Mouse (Mus musculus): ENCODE results near the gene Slc16a12. TPM values are rescaled to one million over a fixed set of nuclear protein-coding genes. Genes with fewer than 3 reads are reported as not detected.

Gene Slc16a12
- total RNA-seq (2014; rRNA removed; ENCODE audit: low replicate concordance): 10.3 and 10.4 TPM in 2 replicates
- 6.3 and 7.2 TPM in 2 replicates for polyA plus RNA-seq (2015; fragmentation: Nextera tagmentation; extraction: Ambion mirVana)

DNA sequence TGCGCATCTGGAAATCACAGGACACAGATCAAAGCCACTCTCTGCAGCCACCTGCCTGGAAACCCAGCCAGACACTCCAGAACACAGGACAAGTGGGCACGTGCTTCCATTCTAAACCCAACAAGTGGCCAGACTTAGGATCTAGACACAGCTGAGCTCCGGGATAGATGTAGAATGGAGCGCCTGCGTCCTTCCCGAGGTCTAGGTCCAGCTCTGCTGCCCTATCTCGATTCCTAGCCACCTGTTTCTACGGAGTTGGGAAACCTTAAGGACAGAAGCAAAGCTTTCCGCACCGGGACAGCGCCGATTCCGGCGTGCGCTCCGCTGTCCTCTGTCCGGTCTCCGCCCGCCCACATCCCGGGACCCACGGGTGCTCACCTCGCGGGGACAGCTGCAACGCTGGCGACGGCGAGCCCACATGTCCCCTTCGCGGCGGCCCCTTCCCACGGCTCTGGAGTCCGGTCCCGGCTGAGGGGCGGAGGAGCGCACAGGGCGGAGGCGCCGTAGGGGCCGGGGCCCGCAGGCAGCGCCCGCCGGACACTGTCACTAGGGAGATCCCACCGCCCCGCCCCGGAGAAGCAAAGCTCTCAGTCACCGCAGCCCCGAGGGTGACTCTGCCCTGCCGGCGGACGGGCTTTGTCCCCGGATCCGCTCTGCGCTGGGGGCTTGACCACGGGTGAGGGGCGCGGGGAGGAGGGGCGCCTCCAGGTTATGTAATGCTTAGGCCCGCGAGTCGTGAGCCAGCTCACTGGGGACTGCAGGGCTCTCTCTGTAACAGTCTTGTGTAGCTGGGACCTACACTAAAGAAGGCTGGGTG, at the start of gene Slc16a12:
Gene Slc16a12, minus strand, starts transcription at position 602 of the 817 bp plus-strand sequence.
- Histone ChIP-seq H3K27ac (ENCODE audit: low read depth) (peak within 1 kb of the TSS; percentile 67), H3K4me2 (ENCODE audit: low read depth, low read length) (peak within 1 kb of the TSS; percentile 94), H3K9ac (replicated peaks; ENCODE audit: low read depth, low read length) (peak within 1 kb of the TSS; percentile 66), H3K36me3 (replicated peaks; ENCODE audit: control insufficient read depth, insufficient read depth, low read length) (no peaks in the 10 kb centered on the region), H3K9me3 (replicated peaks; ENCODE audit: control insufficient read depth, low read length) (no peaks in the 10 kb centered on the region), H3K4me1 (ENCODE audit: control insufficient read depth, insufficient read depth) (peaks cover 10% of the 10 kb centered on the region; the same call in 1 of the 2 replicates), H3K27me3 (ENCODE audit: control insufficient read depth, insufficient read depth, low read length) (0 out of 2 replicates have a peak, but pooled peaks cover 2% of the 10 kb centered on the region), H3K4me3 (ENCODE audit: low read depth, low read length) (peak within 1 kb of the TSS; percentile 71)
- under 1% methylated on average over 60 of the region's 61 CpGs for WGBS
- TF ChIP-seq CTCF (IDR thresholded peaks at IDR 0.05; ENCODE audit: low read depth): no peak
- TF ChIP-seq EP300 (IDR thresholded peaks at IDR 0.05; ENCODE audit: low read depth): no peak
- DNase-seq (ENCODE audit: low spot score) (peak; percentile 26), ATAC-seq (ENCODE audit: insufficient read depth, low read depth) (peak; percentile 77)

DNA sequence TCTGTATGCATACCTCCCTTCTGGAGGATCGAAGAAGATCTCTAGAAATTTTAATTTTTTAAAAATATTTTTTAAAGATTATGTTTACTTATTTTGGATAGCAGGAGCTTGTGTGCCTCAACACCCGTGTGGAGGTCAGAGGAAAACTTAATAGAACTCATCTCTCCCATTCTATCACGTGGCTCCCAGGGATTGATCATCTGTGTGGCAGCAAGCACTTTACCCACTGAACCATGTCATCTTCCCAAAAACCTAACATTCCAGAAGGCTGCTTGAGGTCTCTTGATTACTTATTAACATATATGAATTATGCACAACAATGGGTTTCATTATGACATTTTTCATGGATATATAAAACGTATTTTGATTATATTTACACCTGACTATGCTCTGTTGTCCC, 49.3 kb upstream of the Slc16a12 start:
- 76% methylated on average over 4 of the region's 4 CpGs for WGBS
- DNase-seq (ENCODE audit: low spot score) (no peak), ATAC-seq (ENCODE audit: insufficient read depth, low read depth) (no peak)
- H3K4me1 ChIP-seq (ENCODE audit: control insufficient read depth, insufficient read depth): no peaks in the 10 kb centered on the region
- H3K27me3 ChIP-seq (ENCODE audit: control insufficient read depth, insufficient read depth, low read length): no peaks in the 10 kb centered on the region
- H3K9me3 ChIP-seq (replicated peaks; ENCODE audit: control insufficient read depth, low read length): no peaks in the 10 kb centered on the region
- no peaks in the 10 kb centered on the region for H3K36me3 ChIP-seq (replicated peaks; ENCODE audit: control insufficient read depth, insufficient read depth, low read length)
- TF ChIP-seq CTCF (IDR thresholded peaks at IDR 0.05; ENCODE audit: low read depth): no peak
- no peak for TF ChIP-seq EP300 (IDR thresholded peaks at IDR 0.05; ENCODE audit: low read depth)
- H3K4me2 ChIP-seq (ENCODE audit: low read depth, low read length): no peak overlapping the region
- no peak overlapping the region for H3K4me3 ChIP-seq (ENCODE audit: low read depth, low read length)
- no peak overlapping the region for H3K9ac ChIP-seq (replicated peaks; ENCODE audit: low read depth, low read length)
- no peak overlapping the region for H3K27ac ChIP-seq (ENCODE audit: low read depth)

DNA sequence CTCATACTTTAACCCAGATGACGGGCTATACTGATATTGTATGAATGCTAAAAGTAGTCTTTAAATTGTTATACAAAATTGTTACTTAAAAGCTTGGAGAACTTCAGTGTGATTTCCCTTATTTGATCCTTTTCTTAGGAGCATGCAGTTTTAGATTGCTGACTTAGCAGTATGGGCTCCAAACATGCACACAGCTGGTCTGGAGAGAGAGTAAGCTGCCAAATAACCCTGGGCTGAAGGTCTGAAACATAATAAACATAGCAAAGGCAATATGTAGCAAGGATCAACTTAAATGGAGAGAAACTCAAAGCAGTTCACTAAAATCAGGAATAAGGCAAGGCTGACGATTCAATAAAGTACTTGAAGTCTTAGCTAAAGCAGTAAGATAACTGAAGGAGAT, 35.4 kb upstream of the Slc16a12 start:
- Histone ChIP-seq H3K27me3 (ENCODE audit: control insufficient read depth, insufficient read depth, low read length) (no peaks in the 10 kb centered on the region), H3K4me3 (ENCODE audit: low read depth, low read length) (no peak overlapping the region), H3K9ac (replicated peaks; ENCODE audit: low read depth, low read length) (no peak overlapping the region), H3K9me3 (replicated peaks; ENCODE audit: control insufficient read depth, low read length) (no peaks in the 10 kb centered on the region), H3K4me2 (ENCODE audit: low read depth, low read length) (no peak overlapping the region), H3K36me3 (replicated peaks; ENCODE audit: control insufficient read depth, insufficient read depth, low read length) (no peaks in the 10 kb centered on the region), H3K4me1 (ENCODE audit: control insufficient read depth, insufficient read depth) (no peaks in the 10 kb centered on the region), H3K27ac (ENCODE audit: low read depth) (no peak overlapping the region)
- 85% methylated on average over 2 of the region's 2 CpGs for WGBS
- TF ChIP-seq EP300 (IDR thresholded peaks at IDR 0.05; ENCODE audit: low read depth): no peak
- TF ChIP-seq CTCF (IDR thresholded peaks at IDR 0.05; ENCODE audit: low read depth): no peak
- DNase-seq (ENCODE audit: low spot score) (no peak), ATAC-seq (ENCODE audit: insufficient read depth, low read depth) (no peak)

DNA sequence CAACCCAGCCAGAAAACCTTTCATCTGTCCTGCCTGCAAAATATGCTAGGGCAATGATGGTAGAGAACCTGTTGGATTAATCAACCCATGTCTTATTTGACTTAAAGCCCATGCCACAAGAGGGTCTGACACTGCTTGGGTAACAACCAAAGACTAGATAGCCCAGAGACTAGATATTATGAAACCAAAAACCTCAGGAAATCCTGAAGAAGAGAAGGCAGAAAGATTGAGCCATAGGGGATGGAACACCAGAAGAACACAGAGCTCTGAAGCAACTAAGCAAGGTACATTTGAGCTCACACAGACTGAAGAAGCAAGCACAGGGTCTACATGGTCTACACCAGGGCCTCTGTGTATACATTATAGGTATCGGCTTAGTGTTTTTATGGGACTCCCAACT, 31.9 kb upstream of the Slc16a12 start:
- TF ChIP-seq EP300 (IDR thresholded peaks at IDR 0.05; ENCODE audit: low read depth): no peak
- TF ChIP-seq CTCF (IDR thresholded peaks at IDR 0.05; ENCODE audit: low read depth): no peak
- H3K27me3 ChIP-seq (ENCODE audit: control insufficient read depth, insufficient read depth, low read length): no peaks in the 10 kb centered on the region
- H3K36me3 ChIP-seq (replicated peaks; ENCODE audit: control insufficient read depth, insufficient read depth, low read length): no peaks in the 10 kb centered on the region
- 96% methylated on average over 1 of the region's 1 CpGs for WGBS
- DNase-seq (ENCODE audit: low spot score) (no peak), ATAC-seq (ENCODE audit: insufficient read depth, low read depth) (no peak)
- no peak overlapping the region for H3K4me3 ChIP-seq (ENCODE audit: low read depth, low read length)
- no peaks in the 10 kb centered on the region for H3K4me1 ChIP-seq (ENCODE audit: control insufficient read depth, insufficient read depth)
- H3K4me2 ChIP-seq (ENCODE audit: low read depth, low read length): no peak overlapping the region
- H3K9ac ChIP-seq (replicated peaks; ENCODE audit: low read depth, low read length): no peak overlapping the region
- H3K9me3 ChIP-seq (replicated peaks; ENCODE audit: control insufficient read depth, low read length): no peaks in the 10 kb centered on the region
- no peak overlapping the region for H3K27ac ChIP-seq (ENCODE audit: low read depth)

DNA sequence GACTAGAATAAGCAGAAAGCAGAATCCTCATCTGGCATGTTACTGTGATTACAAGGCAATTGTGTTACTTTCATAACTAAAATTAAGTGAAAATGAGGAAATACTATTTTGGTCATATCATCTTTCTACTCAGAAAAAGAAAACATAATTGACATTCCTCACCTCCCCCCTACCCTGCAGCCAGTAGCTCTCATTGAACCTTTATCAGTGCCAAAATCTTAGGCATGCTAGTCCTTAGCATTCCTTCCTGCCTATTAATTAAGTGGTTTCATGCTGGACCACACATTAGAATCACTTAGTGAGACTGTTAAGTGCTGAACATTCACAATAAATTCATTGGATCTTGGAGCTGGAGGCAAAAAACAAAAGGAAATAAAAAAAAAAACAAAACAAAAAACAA, 31.0 kb upstream of the Slc16a12 start:
- no peak overlapping the region for H3K27ac ChIP-seq (ENCODE audit: low read depth)

More for the DNA sequence above, 31.0 kb upstream of the Slc16a12 start:
- H3K4me1 ChIP-seq (ENCODE audit: control insufficient read depth, insufficient read depth): no peaks in the 10 kb centered on the region
- no peaks in the 10 kb centered on the region for H3K27me3 ChIP-seq (ENCODE audit: control insufficient read depth, insufficient read depth, low read length)
- no peak for TF ChIP-seq CTCF (IDR thresholded peaks at IDR 0.05; ENCODE audit: low read depth)
- TF ChIP-seq EP300 (IDR thresholded peaks at IDR 0.05; ENCODE audit: low read depth): no peak
- H3K9me3 ChIP-seq (replicated peaks; ENCODE audit: control insufficient read depth, low read length): no peaks in the 10 kb centered on the region
- no peak overlapping the region for H3K4me3 ChIP-seq (ENCODE audit: low read depth, low read length)
- no peaks in the 10 kb centered on the region for H3K36me3 ChIP-seq (replicated peaks; ENCODE audit: control insufficient read depth, insufficient read depth, low read length)
- no peak overlapping the region for H3K9ac ChIP-seq (replicated peaks; ENCODE audit: low read depth, low read length)
- ATAC-seq (ENCODE audit: insufficient read depth, low read depth) (no peak), DNase-seq (ENCODE audit: low spot score) (no peak)
- no peak overlapping the region for H3K4me2 ChIP-seq (ENCODE audit: low read depth, low read length)

Data from heart, postnatal 0 days (tissue).